Mouse (Mus musculus) NIH3T3 (cell line): ENCODE measurements around the gene Slc22a6.

Experiments used
- DNase-seq: peaks from one replicate; pipeline ENCODE4 v3.0.0-alpha.2; 2012; ENCODE audit warnings: low read depth

Gene Slc22a6

GRCm38 (mm10) chr19:8611358-8612123 is 6.3 kb upstream of the Slc22a6 start:
- DNase-seq: no peak

GRCm38 (mm10) chr19:8613111-8613510 is 4.7 kb upstream of the Slc22a6 start:
- no peak for DNase-seq

GRCm38 (mm10) chr19:8614343-8614742 is 3.5 kb upstream of the Slc22a6 start:
- DNase-seq: no peak

GRCm38 (mm10) chr19:8616314-8616713 is 1.5 kb upstream of the Slc22a6 start:
- no peak for DNase-seq

- no peak for DNase-seq
These were observed 3.3 kb downstream of the Slc22a6 start for GRCm38 (mm10) chr19:8621098-8621497.

- DNase-seq: no peak
These were observed 12.4 kb downstream of the Slc22a6 start for GRCm38 (mm10) chr19:8630249-8630648.

GRCm38 (mm10) chr19:8630826-8631225 is 13.0 kb downstream of the Slc22a6 start:
- DNase-seq: no peak

- no peak for DNase-seq
These were observed 14.2 kb downstream of the Slc22a6 start for GRCm38 (mm10) chr19:8632029-8632428.

GRCm38 (mm10) chr19:8642086-8642485 is 24.2 kb downstream of the Slc22a6 start:
- no peak for DNase-seq

GRCm38 (mm10) chr19:8646393-8646792 is 28.6 kb downstream of the Slc22a6 start:
- no peak for DNase-seq

- DNase-seq: no peak
These were observed 38.0 kb downstream of the Slc22a6 start for GRCm38 (mm10) chr19:8655833-8656232.

GRCm38 (mm10) chr19:8656341-8656740 is 38.5 kb downstream of the Slc22a6 start:
- no peak for DNase-seq

- no peak for DNase-seq
These were observed 44.0 kb downstream of the Slc22a6 start for GRCm38 (mm10) chr19:8661821-8662307.

GRCm38 (mm10) chr19:8662337-8662736 is 44.5 kb downstream of the Slc22a6 start:
- DNase-seq: peak; percentile 41

GRCm38 (mm10) chr19:8663360-8663839 is 45.6 kb downstream of the Slc22a6 start, which contains the start of gene Chrm1:
TSS of gene Chrm1 (plus strand) at chr19:8663789.
- no peak for DNase-seq

GRCm38 (mm10) chr19:8663911-8664421 is 46.1 kb downstream of the Slc22a6 start:
- no peak for DNase-seq

- no peak for DNase-seq
These were observed 47.0 kb downstream of the Slc22a6 start for GRCm38 (mm10) chr19:8664859-8665258.

- no peak for DNase-seq
These were observed 47.9 kb downstream of the Slc22a6 start for GRCm38 (mm10) chr19:8665746-8666145.

GRCm38 (mm10) chr19:8672859-8673258 is 55.0 kb downstream of the Slc22a6 start:
- DNase-seq: no peak

GRCm38 (mm10) chr19:8673336-8674063 is 55.7 kb downstream of the Slc22a6 start:
- no peak for DNase-seq
